Mouse (Mus musculus): ENCODE measurements around the gene Ypel2. TPM values are rescaled to one million over a fixed set of nuclear protein-coding genes. Genes with fewer than 3 reads are reported as not detected.

Ypel2 gene
- polyA plus RNA-seq, 1 experiment from 2014 or later = 7.7 TPM

DNA sequence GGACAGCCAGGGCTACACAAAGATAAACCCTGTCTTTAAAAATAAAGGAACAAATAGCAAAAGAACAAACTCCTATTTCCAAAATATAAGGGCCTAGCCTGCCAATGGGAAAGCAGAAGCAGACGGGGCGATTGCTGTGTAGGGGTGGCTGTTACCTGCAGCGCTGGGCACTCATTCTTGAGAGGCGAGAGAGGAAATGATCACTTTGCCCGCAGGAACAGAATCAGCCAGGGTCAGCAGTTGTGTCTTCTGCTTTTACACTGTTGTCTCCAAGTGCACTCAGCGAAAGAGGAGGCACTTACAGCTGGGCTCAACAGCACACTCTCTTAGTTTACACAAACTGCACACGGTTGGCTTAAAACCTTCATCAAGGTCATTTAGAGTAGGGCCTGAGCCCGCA lies 25.9 kb upstream of the Ypel2 start:
- Histone ChIP-seq H3K27me3 (replicated peaks) (no peaks in the 10 kb centered on the region), H3K36me3 (no peaks in the 10 kb centered on the region), H3K27ac (no peak overlapping the region), H3K4me1 (no peaks in the 10 kb centered on the region), H3K4me3 (replicated peaks) (no peak overlapping the region), H3K4me2 (no peak overlapping the region), H3K9me3 (no peaks in the 10 kb centered on the region), H3K9ac (no peak overlapping the region)
- no peak for ATAC-seq (ENCODE audit: insufficient read depth, low FRiP score, low read depth)
- WGBS = 71% methylated on average over 8 of the region's 8 CpGs

DNA sequence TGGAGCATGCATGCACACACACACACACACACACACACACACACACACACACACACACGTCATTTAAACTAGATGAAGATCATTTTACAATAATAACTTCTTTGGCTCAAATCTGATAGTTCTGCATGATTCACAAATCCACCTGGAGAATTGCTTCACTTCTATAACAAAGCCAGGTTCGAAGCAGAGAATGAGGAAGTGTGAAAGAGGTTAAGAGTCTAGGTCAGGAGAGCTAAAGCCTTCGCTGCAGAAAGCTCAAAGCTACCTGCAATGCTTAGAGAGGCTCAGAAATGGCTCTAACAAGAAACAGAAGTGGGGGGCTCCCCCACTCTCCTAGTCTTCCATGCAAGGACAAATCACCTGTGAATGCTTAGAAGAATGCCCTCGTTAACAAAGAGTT lies 24.6 kb upstream of the Ypel2 start:
- Histone ChIP-seq H3K9me3 (no peaks in the 10 kb centered on the region), H3K36me3 (no peaks in the 10 kb centered on the region), H3K4me3 (replicated peaks) (no peak overlapping the region), H3K27me3 (replicated peaks) (no peaks in the 10 kb centered on the region), H3K4me2 (no peak overlapping the region), H3K4me1 (no peaks in the 10 kb centered on the region), H3K9ac (no peak overlapping the region), H3K27ac (no peak overlapping the region)
- ATAC-seq (ENCODE audit: insufficient read depth, low FRiP score, low read depth) = no peak
- WGBS = 64% methylated on average over 4 of the region's 4 CpGs

DNA sequence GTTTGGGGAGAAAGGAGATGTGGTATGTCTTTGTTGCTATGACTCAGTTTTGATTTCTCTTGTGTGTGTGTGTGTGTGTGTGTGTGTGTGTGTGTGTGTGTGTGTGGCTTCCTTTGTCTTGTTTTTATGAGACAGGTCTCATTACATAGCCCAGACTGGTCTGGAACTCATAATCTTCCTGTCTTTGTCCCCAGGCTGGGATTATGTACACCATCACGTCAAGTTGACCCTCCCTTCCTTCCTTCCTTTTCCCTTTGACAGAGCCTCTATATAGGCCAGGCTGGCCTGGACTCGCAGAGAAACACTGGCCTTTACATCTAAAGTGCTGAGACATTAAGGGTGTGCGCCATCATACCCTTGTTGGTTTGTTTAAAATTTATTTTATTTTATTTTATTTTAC lies 22.2 kb upstream of the Ypel2 start:
- Histone ChIP-seq H3K36me3 (no peaks in the 10 kb centered on the region), H3K9ac (no peak overlapping the region), H3K27ac (no peak overlapping the region), H3K4me3 (replicated peaks) (no peak overlapping the region), H3K27me3 (replicated peaks) (no peaks in the 10 kb centered on the region), H3K4me1 (no peaks in the 10 kb centered on the region), H3K9me3 (no peaks in the 10 kb centered on the region), H3K4me2 (no peak overlapping the region)
- WGBS = 58% methylated on average over 3 of the region's 3 CpGs
- no peak for ATAC-seq (ENCODE audit: insufficient read depth, low FRiP score, low read depth)

DNA sequence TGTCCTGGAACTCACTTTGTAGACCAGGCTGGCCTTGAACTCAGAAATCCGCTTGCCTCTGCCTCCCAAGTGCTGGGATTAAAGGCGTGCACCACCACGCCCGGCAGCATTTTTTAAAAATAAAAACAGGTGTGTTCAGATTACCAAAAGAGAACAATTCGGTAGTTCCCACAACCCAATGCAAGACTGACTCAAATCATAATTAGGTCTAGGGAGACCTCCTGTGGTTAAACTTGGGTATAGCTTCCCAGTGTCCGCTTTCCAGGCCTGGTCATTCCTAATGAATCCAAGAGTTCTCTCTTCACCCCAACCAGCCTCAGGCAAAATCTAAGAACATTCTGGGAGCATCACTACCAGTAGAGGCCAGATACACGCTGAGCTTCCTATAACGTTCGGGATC lies 17.0 kb upstream of the Ypel2 start:
- 16% methylated on average over 9 of the region's 9 CpGs for WGBS
- ATAC-seq (ENCODE audit: insufficient read depth, low FRiP score, low read depth) = peak; percentile 72; the same call in 1 of the 2 replicates
- Histone ChIP-seq H3K9me3 (no peaks in the 10 kb centered on the region), H3K4me1 (no peaks in the 10 kb centered on the region), H3K27me3 (replicated peaks) (no peaks in the 10 kb centered on the region), H3K4me2 (no peak overlapping the region), H3K9ac (no peak overlapping the region), H3K4me3 (replicated peaks) (no peak overlapping the region), H3K36me3 (no peaks in the 10 kb centered on the region), H3K27ac (no peak overlapping the region)

DNA sequence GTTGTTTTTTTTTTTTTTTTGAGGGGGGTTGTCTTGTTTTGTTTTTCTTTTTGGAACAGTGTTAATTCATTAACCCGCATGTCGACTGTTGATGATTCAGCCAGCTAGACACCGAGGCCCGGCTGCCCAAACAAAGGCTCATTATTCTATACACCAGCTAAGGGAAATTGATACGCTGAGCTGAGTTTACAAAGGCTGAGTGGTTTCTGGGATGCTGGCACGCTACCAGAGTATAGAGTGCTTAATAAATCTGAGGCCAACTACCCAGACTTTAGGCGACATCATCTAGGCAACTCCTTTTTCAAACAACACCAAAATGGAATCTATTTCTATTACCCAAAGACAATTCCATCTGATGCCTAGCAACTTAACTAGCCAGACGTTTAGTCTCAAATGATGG lies 13.9 kb upstream of the Ypel2 start:
- H3K4me3 ChIP-seq (replicated peaks) = no peak overlapping the region
- WGBS = 17% methylated on average over 8 of the region's 8 CpGs
- no peaks in the 10 kb centered on the region for H3K36me3 ChIP-seq
- H3K9ac ChIP-seq = no peak overlapping the region
- ATAC-seq (ENCODE audit: insufficient read depth, low FRiP score, low read depth) = no peak; the same call in 1 of the 2 replicates
- no peaks in the 10 kb centered on the region for H3K9me3 ChIP-seq
- no peaks in the 10 kb centered on the region for H3K27me3 ChIP-seq (replicated peaks)
- H3K4me1 ChIP-seq = no peaks in the 10 kb centered on the region
- no peak overlapping the region for H3K4me2 ChIP-seq
- H3K27ac ChIP-seq = 0 out of 2 replicates have a peak overlapping the region, but pooled peaks have one; percentile 36

DNA sequence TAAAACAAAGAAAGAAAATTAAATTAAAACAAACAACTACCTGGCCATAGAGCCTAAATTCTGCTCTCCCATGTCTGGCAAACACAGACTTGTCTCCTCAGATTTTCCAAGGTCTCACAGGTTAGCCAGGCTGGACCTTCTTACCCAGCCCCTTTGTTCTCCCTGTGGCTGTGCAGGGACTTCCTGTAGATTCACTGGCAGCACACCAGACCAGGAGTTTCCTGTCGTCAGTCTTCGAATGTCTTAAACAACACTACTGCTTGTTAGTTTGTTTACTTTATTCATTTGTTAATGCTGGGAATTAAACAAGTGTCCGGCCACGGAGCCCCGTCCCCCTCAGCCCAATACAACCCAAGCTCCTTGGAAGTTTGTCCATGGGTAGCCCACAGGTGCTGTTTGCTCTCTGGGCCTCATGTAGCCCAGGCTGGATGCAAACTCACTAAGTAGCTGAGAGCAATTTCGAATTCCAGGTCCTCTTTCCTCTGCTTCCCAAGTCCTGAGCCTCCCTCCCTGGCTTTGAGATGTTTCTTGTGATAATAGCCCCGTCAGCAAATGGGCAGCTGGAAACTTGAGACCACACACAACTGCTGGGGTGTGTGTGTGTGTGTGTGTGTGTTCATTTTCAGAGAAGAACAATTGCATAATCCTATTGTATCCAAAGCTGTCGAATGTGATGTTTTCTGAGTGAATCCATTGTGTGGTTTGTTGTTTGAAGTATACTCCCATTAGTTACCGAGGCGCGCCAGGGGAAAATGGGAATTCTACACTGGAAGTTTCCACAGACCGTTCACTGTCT lies 11.7 kb upstream of the Ypel2 start:
- Histone ChIP-seq H3K27ac (peak overlapping the region; percentile 49; the same call in 1 of the 2 replicates), H3K9ac (no peak overlapping the region), H3K27me3 (replicated peaks) (no peaks in the 10 kb centered on the region), H3K4me2 (no peak overlapping the region), H3K9me3 (no peaks in the 10 kb centered on the region), H3K4me3 (replicated peaks) (no peak overlapping the region), H3K4me1 (no peaks in the 10 kb centered on the region), H3K36me3 (no peaks in the 10 kb centered on the region)
- 48% methylated on average over 12 of the region's 12 CpGs for WGBS
- ATAC-seq (ENCODE audit: insufficient read depth, low FRiP score, low read depth) = no peak

DNA sequence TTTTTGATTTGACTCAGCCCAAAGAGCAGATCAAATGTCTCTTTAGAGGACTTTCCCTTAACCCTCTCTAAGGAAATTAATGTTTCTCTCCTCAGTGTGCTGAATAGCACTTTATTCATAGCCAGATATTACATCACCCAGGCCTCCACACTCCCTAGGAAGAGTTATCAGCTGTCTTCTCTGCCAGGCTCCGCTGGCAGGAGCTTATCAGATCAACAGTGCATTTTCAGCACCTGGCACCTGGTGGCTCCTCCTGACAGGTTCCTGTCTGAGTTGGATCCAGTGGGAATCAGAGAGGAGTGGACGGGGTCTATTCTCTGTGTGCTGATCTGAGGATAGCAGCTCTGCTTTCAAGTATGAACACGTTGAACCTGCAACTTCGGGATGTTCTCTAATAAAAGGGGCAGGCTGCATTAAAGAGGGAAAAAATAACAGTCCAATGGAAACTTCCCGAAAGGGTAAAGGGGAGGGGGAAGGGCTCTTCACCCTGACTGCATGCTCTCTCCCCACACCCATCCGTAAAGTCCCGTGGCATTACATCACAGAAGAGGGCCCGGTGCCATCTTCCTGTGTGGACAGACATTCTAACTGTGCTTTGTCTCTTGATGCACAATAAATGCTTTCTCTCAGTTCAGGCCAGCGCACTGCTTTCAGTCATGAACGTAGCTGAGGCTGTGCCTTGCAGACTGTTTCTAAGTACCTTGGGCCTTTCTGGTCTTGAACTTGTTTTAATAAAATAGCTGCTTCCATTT lies 8.7 kb upstream of the Ypel2 start:
- 70% methylated on average over 10 of the region's 10 CpGs for WGBS
- Histone ChIP-seq H3K4me2 (no peak overlapping the region), H3K4me3 (replicated peaks) (no peak overlapping the region), H3K27ac (no peak overlapping the region), H3K27me3 (replicated peaks) (no peaks in the 10 kb centered on the region), H3K4me1 (no peaks in the 10 kb centered on the region), H3K9me3 (no peaks in the 10 kb centered on the region), H3K36me3 (no peaks in the 10 kb centered on the region), H3K9ac (no peak overlapping the region)
- ATAC-seq (ENCODE audit: insufficient read depth, low FRiP score, low read depth) = no peak

DNA sequence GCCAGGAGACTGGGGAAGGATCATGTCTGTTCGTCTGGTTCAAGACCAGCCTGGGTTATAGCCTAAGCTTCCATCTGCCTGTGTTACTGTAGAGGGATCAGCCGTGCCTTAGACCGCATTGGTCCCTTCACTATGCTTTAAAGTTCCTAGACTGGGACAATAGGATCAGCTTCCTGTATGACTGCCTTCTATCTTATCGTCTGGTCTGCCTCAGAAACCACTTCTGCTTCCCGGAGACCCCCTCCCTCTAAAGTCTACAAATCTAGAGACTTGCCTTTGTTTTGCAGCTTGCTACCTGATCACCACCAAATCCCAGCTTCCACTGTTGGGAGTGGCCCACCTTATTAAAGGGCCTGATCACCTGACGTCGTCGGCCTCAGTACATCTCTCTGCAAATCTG lies 7.7 kb upstream of the Ypel2 start:
- no peaks in the 10 kb centered on the region for H3K9me3 ChIP-seq
- H3K4me3 ChIP-seq (replicated peaks) = no peak overlapping the region
- no peaks in the 10 kb centered on the region for H3K4me1 ChIP-seq
- H3K36me3 ChIP-seq = no peaks in the 10 kb centered on the region
- H3K27me3 ChIP-seq (replicated peaks) = no peaks in the 10 kb centered on the region
- H3K27ac ChIP-seq = no peak overlapping the region
- WGBS = 69% methylated on average over 8 of the region's 8 CpGs
- no peak overlapping the region for H3K4me2 ChIP-seq
- no peak overlapping the region for H3K9ac ChIP-seq
- ATAC-seq (ENCODE audit: insufficient read depth, low FRiP score, low read depth) = no peak

DNA sequence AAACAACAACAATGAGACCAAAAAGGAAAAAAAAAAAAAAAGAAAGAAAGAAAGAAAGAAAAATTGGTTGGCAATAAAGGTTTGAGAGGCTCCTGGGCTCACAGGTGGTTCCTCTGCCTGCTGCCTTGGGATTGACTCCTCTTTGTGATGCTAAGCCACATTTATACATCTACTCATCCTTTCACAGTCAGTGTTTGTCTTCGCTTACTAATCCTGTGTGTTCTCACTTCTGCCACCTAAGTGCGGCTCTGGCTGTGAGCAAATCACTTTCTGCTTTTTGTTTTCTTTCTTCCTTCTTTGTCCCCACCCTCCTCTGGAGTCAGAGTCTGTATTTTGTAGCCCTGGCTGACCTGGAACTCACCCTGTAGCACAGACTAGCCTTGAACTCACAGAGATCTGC lies 2.8 kb upstream of the Ypel2 start:
- no peak overlapping the region for H3K4me3 ChIP-seq (replicated peaks)
- no peak for ATAC-seq (ENCODE audit: insufficient read depth, low FRiP score, low read depth)
- H3K9me3 ChIP-seq = no peaks in the 10 kb centered on the region
- H3K36me3 ChIP-seq = no peaks in the 10 kb centered on the region
- no peaks in the 10 kb centered on the region for H3K27me3 ChIP-seq (replicated peaks)
- 57% methylated on average over 2 of the region's 2 CpGs for WGBS
- no peak overlapping the region for H3K27ac ChIP-seq
- H3K4me1 ChIP-seq = peaks cover 8% of the 10 kb centered on the region; the same call in 1 of the 2 replicates
- no peak overlapping the region for H3K4me2 ChIP-seq
- no peak overlapping the region for H3K9ac ChIP-seq

DNA sequence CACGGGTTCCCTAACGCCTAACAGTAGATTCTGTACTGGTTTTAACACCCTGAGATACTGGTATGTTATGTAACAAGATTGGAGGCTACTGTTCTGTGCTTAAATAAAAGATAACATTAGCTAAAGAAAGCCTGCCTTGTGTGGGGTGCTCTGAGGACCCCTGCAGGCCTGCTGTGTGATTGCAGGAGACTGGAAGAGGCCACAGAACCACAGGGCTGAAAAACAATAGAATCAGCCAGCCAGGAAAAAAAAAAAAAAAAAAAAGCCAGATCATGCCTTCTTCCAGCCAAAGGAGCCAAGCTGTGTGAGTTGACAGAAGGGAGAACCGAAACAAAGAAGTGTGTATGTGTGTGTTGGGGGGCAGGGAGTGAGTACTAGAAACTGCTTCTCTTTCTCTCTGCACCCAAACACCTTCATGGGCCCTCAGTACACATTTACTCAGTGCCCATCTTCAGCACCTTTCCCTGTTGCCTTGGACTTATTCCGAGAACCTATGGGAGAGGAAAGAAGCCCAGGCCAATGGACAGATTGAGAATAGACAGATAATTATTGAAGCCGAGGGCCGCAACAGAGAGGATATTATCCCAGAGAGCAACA lies 2.2 kb upstream of the Ypel2 start:
- no peak overlapping the region for H3K9ac ChIP-seq
- no peak overlapping the region for H3K4me2 ChIP-seq
- H3K27ac ChIP-seq = peak overlapping the region; percentile 32; the same call in 1 of the 2 replicates
- ATAC-seq (ENCODE audit: insufficient read depth, low FRiP score, low read depth) = no peak
- H3K4me1 ChIP-seq = peaks cover 8% of the 10 kb centered on the region; the same call in 1 of the 2 replicates
- no peaks in the 10 kb centered on the region for H3K9me3 ChIP-seq
- H3K36me3 ChIP-seq = no peaks in the 10 kb centered on the region
- no peak overlapping the region for H3K4me3 ChIP-seq (replicated peaks)
- H3K27me3 ChIP-seq (replicated peaks) = no peaks in the 10 kb centered on the region
- WGBS = 37% methylated on average over 6 of the region's 6 CpGs

DNA sequence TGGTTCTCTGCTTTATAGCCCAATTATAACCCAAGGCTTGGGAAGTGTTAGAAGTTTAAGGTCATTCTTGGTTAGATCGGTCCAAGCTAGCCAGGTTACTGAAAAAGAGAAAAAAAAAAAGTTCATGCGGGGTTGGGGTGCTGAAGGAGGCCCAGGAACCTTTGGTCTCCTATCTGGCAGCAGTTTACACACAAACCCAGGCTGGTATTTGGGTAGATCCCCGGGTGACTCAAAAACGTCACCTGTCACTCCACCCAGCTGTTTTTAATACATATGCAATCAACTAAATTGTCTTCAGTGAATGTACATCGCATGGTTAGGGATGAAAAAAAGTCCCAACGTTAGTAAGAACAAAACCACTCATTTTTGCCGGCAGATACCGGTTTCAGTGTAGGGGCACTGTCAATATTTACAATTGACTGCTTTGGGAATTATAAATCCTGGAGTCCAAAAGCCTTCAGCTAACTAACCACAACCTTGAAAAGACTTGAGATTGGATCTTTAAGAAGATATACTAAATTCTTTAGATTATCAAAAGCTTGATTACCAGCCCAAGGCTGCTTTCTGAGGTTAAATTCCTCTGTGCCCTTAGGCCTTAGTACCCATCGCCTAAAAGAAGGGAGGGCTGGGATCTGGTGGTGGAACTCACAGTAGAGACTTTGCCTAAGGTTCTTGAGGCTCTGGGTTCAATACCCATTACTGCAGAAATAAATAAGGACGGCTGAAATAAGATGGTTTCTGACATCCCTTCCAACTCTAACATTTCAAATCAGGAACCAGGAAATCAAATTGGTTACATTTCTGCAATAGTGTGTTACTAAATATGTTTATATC lies 1.5 kb upstream of the Ypel2 start:
- Histone ChIP-seq H3K4me2 (no peak overlapping the region), H3K27me3 (replicated peaks) (no peaks in the 10 kb centered on the region), H3K36me3 (no peaks in the 10 kb centered on the region), H3K4me1 (peaks cover 11% of the 10 kb centered on the region; the same call in 1 of the 2 replicates), H3K9ac (no peak overlapping the region), H3K27ac (no peak overlapping the region), H3K9me3 (no peaks in the 10 kb centered on the region), H3K4me3 (replicated peaks) (no peak overlapping the region)
- ATAC-seq (ENCODE audit: insufficient read depth, low FRiP score, low read depth) = no peak
- 41% methylated on average over 10 of the region's 10 CpGs for WGBS

Measured in stomach, embryonic 15.5 days (tissue).